9 mouse cellular contexts compared by ENCODE assay signal in the genomic region with DNA sequence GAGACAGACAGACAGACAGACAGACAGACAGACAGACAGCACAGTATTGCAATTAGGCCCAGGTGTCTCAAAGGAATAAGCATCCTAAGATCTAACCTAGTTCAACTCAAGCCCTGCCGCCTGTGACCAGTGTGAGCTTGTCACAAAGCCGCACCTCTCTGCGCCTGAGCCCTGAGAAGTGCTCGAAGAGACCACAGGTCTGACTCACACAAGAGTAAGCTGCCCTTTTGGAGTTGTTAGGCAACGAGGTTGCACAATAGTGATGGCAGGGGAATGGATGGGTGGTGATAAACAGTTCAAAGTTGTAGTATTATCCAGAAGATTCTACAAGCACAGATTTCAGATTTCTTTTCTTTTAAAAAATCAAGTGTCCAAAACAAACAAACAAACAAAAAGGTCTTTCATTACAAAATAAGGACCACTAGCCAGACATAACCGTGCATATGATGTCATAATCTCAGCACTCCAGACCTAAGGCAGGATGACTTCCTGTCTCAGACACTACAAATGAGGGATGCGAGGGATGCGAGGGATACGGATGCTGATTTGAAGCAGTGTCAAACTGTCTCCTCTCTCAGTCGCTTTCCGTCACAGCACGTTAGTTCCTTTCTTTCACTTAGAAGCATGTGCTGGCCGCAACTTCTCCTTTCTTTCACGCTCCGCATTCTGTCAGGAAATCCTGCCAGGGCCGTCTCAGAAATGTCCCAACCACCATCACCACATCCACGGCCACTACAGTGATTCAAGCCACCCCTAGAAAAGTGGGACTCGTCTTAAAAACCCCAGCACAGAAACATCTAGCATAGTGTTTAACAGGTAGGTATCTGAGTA. TPM values are rescaled to one million over a fixed set of nuclear protein-coding genes. Genes with fewer than 3 reads are reported as not detected.
DNase-seq lines count a peak whose midpoint lies in the region; ATAC-seq and TF ChIP-seq lines count a peak whose summit lies in the region.
"Had no signal": no experiment of that assay in that cellular context is flagged by ENCODE, and none has a peak within 500 bp of the region (broad histone marks: within the 10 kb centered on the region; RNA-seq: fewer than 3 reads in every experiment).

No protein-coding gene starts in this region.

- TF ChIP-seq CTCF in lung, adult 2 months (IDR thresholded peaks at IDR 0.05; ENCODE audit: insufficient read depth, low read length) = no peak
- no peak for TF ChIP-seq CTCF in hindbrain, postnatal 0 days (IDR thresholded peaks at IDR 0.05; ENCODE audit: low read depth)

- H3K9me3 ChIP-seq in stomach, embryonic 16.5 days (replicated peaks; ENCODE audit: control insufficient read depth, low read length) = no peaks in the 10 kb centered on the region
- H3K9me3 ChIP-seq in hindbrain, postnatal 0 days (ENCODE audit: low read length) = no peaks in the 10 kb centered on the region
- H3K9me3 ChIP-seq: neural tube, embryonic 12.5 days had no signal

- H3K4me2 ChIP-seq in stomach, embryonic 16.5 days (ENCODE audit: low read depth, low read length) = no peak overlapping the region
- H3K4me2 ChIP-seq in hindbrain, postnatal 0 days (ENCODE audit: low read depth, low read length) = no peak overlapping the region
- H3K4me2 ChIP-seq: neural tube, embryonic 12.5 days had no signal

- ATAC-seq in stomach, embryonic 16.5 days (ENCODE audit: insufficient read depth, low FRiP score) = peak; percentile 76; the same call in 1 of the 2 replicates
- ATAC-seq in hindbrain, postnatal 0 days = no peak

- H3K27ac ChIP-seq in stomach, embryonic 16.5 days (ENCODE audit: low read length) = peak overlapping the region; percentile 32
- no peak overlapping the region for H3K27ac ChIP-seq in hindbrain, postnatal 0 days
- H3K27ac ChIP-seq: neural tube, embryonic 12.5 days had no signal

- WGBS in lung, adult 2 months = 62% methylated on average over 18 of the region's 18 CpGs
- 70% methylated on average over 18 of the region's 18 CpGs for WGBS in stomach, embryonic 16.5 days
- WGBS in hindbrain, postnatal 0 days = 50% methylated on average over 18 of the region's 18 CpGs

- TF ChIP-seq POLR2A in lung, adult 2 months (IDR thresholded peaks at IDR 0.05; ENCODE audit: borderline replicate concordance, extremely low read depth, low read depth, low read length) = no peak

- no peaks in the 10 kb centered on the region for H3K36me3 ChIP-seq in stomach, embryonic 16.5 days (ENCODE audit: control insufficient read depth, insufficient read depth, low read length)
- no peaks in the 10 kb centered on the region for H3K36me3 ChIP-seq in hindbrain, postnatal 0 days (ENCODE audit: insufficient read depth, low read length)
- H3K36me3 ChIP-seq: neural tube, embryonic 12.5 days had no signal

- no peak overlapping the region for H3K9ac ChIP-seq in stomach, embryonic 16.5 days (ENCODE audit: low read length)
- H3K9ac ChIP-seq in hindbrain, postnatal 0 days (replicated peaks; ENCODE audit: low read length) = no peak overlapping the region
- H3K9ac ChIP-seq: neural tube, embryonic 12.5 days had no signal

- H3K4me1 ChIP-seq in lung, adult 2 months (ENCODE audit: control insufficient read depth, insufficient read depth, low read length) = peaks cover 2% of the 10 kb centered on the region; the same call in 1 of the 2 replicates
- H3K4me1 ChIP-seq in stomach, embryonic 16.5 days (ENCODE audit: control insufficient read depth, insufficient read depth, low read length) = no peaks in the 10 kb centered on the region
- H3K4me1 ChIP-seq in hindbrain, postnatal 0 days (ENCODE audit: insufficient read depth, low read length) = no peaks in the 10 kb centered on the region
- H3K4me1 ChIP-seq: neural tube, embryonic 12.5 days had no signal

- H3K27me3 ChIP-seq in stomach, embryonic 16.5 days (ENCODE audit: control insufficient read depth, insufficient read depth, low read length) = no peaks in the 10 kb centered on the region
- H3K27me3 ChIP-seq in hindbrain, postnatal 0 days (ENCODE audit: insufficient read depth, low read length) = no peaks in the 10 kb centered on the region
- H3K27me3 ChIP-seq: neural tube, embryonic 12.5 days had no signal

- no peak overlapping the region for H3K4me3 ChIP-seq in lung, adult 2 months (replicated peaks; ENCODE audit: extremely low read depth, low read depth, low read length)
- H3K4me3 ChIP-seq in stomach, embryonic 16.5 days (replicated peaks; ENCODE audit: low read length) = no peak overlapping the region
- H3K4me3 ChIP-seq in hindbrain, postnatal 0 days (ENCODE audit: low read length) = no peak overlapping the region
- H3K4me3 ChIP-seq: neural tube, embryonic 12.5 days had no signal

- DNase-seq in spleen, adult 18-20 months = peak; percentile 66 to 69
- no peak for DNase-seq in spleen, adult 12 weeks (ENCODE audit: low spot score)
- peak; percentile 60 for DNase-seq in adrenal gland, postnatal 25 days
- DNase-seq in lung, adult 2 months = peak; percentile 44
- no peak for DNase-seq in cerebellum, postnatal 14 days
- DNase-seq in layer of hippocampus, adult 18-20 months (ENCODE audit: low spot score in 2 of 2) = no peak
- no peak for DNase-seq in hindbrain, postnatal 0 days (ENCODE audit: low spot score)

RNA-seq across cellular contexts. Expression of a gene that starts 24.2 kb away (rescaled TPM):
- total RNA-seq in adrenal gland, postnatal 25 days (2021) = 20.1 and 31.1 TPM in 2 replicates
- polyA plus RNA-seq in lung, adult 2 months (2012; rRNA removed) = 32.4 and 37.9 TPM in 2 replicates
- polyA plus RNA-seq in stomach, embryonic 16.5 days (2015; fragmentation: Nextera tagmentation; extraction: Ambion mirVana) = 53.7 and 58.0 TPM in 2 replicates
- total RNA-seq in layer of hippocampus, adult 18-20 months (2021) = 10 to 100 TPM; 50.9 to 53.1 TPM
- total RNA-seq in hindbrain, postnatal 0 days (2014; rRNA removed) = 53.1 and 68.4 TPM in 2 replicates
- 131 and 140 TPM in 2 replicates for polyA plus RNA-seq in hindbrain, postnatal 0 days (2015; fragmentation: Nextera tagmentation; extraction: Ambion mirVana)

RNA-seq across cellular contexts. Expression of a gene that starts 37.7 kb away (rescaled TPM):
- total RNA-seq in adrenal gland, postnatal 25 days (2021) = 57.5 and 70.8 TPM in 2 replicates
- polyA plus RNA-seq in lung, adult 2 months (2012; rRNA removed) = 25.0 and 29.7 TPM in 2 replicates
- 47.2 and 47.3 TPM in 2 replicates for polyA plus RNA-seq in stomach, embryonic 16.5 days (2015; fragmentation: Nextera tagmentation; extraction: Ambion mirVana)
- total RNA-seq in layer of hippocampus, adult 18-20 months (2021) = 10 to 100 TPM; 40.9 to 44.4 TPM
- total RNA-seq in hindbrain, postnatal 0 days (2014; rRNA removed) = 53.1 and 60.5 TPM in 2 replicates
- 33.6 and 34.1 TPM in 2 replicates for polyA plus RNA-seq in hindbrain, postnatal 0 days (2015; fragmentation: Nextera tagmentation; extraction: Ambion mirVana)

Comparison
In these comparisons a context has a peak if more than half of its experiments do, and no peak if none do; other contexts are left out.
1. DNase-seq: peak in spleen, adult 18-20 months (2 of 2), adrenal gland, postnatal 25 days (single experiment) and lung, adult 2 months (single experiment); none in spleen, adult 12 weeks (single experiment), cerebellum, postnatal 14 days (0 of 2), layer of hippocampus, adult 18-20 months (0 of 2) and hindbrain, postnatal 0 days (single experiment).